Mouse (Mus musculus): ENCODE results near the gene Gse1.

Gse1 gene

DNA sequence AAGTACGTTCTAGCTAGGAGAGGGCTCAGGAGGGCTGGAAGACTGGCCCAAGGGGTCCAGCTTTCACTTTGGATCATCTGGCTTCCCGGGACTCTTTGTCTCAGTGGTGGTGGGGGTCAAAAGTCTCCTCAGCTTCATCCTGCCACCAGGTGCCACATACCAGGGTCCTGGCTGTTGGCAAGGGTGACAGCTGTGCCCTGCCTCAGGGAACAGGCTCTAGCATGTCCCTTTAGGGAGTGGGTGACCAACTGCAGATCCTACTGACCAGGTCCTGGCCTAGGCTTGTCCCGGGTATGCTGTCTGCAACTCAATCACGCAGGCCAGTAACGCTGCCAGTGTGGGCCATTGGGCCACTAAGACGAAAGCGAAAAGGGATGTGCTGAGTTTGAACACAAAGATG is 15.7 kb upstream of the Gse1 start:
- DNase-seq (ENCODE audit: low read depth, low spot score), result no peak

DNA sequence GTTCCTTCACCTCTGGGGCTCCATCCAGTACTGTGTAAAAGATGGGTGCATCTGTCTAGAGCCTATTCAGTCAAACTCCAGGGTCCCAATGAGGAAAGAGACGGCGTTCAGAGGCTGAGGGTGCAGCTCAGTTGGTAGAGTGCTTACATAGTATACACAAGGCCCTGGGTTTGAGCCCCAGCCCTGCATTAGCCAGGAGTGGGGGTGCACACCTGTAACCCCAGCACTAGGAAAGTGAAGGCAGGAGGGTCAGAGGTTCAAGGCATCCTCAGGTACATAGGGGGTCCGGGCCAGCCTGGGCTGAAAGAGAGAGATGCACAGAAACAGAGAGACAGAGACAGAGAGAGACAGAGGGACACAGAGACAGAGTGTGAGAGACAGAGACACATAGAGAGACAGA is 15.0 kb upstream of the Gse1 start:
- no peak for DNase-seq (ENCODE audit: low read depth, low spot score)

DNA sequence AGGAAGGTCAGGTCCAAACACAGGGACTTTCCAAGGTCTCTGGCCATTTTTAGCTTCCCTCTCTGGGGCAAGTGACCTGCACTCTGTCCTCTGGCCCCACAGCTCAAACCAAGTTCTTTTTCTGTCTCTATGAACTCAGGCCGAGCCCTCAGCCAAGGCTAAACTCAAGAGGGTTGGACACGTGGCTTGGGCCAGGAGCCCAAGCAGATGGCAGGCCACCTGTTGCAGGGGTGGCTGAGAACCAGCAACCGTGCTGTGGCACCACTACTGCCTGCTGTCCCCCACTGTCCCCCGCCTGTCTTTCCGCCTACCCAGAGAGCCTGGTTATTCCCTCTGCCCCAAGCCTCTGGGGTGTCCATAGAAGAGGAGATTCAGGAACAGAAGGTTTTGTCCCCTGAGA is 14.3 kb upstream of the Gse1 start:
- no peak for DNase-seq (ENCODE audit: low read depth, low spot score)

DNA sequence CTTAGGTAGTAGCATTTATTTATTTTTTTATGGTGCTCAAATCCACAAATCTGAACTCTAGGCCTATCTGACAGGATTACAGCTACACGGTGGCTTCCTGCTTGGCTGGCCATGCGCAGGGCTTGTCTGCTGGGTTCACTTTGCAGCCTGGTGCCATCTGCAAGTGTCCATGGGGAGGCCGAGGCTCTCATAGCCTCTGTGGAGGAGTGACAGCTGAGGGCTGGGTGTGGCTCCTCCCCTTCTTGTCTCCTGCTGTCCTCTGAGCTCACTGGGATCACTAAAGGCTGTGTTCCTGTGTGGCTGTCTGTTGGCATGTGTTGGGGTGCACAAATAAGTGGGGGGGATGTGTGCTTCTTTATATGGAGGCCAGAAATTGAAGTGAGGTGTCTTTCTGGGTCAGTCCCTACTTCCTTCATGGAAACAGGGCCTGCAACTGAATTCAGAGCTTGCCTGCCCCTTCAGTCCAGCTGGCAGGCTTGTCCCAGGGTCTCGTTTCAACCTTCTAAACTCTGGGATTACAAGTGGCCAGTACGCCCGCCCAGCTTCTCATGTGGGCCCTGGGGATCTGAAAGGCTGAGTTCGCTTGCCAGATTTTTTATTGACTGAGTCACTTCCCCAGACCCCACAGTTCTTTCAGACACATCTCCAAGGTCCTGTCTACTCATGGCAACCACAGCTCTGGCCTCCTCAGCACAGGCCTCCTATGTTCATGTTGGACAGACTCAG is 12.7 kb upstream of the Gse1 start:
- DNase-seq (ENCODE audit: low read depth, low spot score), result no peak

DNA sequence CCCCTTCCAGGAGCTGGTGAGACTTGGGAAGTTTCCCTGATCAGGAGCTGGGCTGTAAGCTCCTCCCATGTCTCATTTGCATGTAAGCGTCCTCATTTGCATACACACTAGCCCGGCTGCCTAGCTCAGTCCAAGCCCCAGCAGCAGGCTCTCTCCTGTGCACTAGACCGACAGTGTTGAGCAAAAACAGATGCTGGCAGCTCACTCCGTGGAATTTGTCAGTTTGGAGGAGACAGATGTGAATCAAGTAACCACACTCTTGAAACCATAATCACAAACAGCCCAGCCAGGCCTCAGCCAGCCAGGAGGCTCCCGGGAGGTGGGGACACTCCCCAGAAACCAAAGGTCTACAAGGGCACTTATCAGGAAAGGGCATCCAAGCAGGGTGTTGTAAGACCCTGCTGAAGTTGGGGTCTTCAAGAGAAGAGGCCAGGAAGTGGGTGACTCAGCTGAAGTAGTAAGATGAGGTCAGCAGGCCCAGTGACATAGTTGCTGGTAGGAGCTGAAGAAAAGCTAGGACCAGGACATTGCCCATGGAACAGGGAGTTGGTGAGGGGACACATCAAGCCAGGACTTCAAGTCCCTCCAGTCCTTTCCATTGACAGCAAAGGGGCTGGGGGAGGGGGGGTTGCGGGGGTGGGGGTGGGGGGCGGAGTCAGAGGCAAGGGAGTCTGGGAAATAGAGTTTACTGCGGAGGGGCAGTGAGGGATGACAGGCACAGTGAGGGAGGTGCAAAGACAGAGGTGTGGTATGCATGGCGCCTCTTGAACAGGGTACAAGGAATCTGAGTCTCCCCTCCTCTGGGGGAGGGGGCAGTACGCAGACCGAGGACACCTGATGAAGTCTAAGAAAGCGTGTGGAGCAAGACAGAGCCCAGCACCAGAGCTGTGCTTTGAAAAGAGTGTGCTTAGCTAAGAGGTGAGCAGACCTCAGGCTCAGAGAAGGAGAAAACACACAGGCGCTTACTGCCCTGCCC is 11.1 kb upstream of the Gse1 start:
- DNase-seq (ENCODE audit: low read depth, low spot score), result no peak

DNA sequence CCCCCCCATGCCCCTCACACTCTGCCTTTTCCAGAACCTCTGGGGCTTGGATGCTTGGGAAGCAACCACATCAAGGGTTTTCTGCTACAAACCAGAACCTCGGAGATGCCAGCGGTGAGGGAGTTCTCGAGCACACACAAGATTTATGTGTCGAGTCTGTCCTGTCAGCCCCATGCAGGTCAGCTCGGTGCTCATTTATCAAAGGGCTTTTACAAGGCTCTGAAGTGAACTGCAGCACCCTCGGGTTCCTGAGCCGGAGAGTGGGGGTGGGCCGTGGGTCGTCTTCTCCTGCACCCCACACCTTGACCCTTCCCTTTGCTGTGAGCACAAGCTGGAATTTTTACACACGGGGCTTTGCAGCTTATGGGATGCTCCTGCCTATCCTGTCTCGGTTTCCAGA is 5.7 kb upstream of the Gse1 start:
- no peak for DNase-seq (ENCODE audit: low read depth, low spot score)

DNA sequence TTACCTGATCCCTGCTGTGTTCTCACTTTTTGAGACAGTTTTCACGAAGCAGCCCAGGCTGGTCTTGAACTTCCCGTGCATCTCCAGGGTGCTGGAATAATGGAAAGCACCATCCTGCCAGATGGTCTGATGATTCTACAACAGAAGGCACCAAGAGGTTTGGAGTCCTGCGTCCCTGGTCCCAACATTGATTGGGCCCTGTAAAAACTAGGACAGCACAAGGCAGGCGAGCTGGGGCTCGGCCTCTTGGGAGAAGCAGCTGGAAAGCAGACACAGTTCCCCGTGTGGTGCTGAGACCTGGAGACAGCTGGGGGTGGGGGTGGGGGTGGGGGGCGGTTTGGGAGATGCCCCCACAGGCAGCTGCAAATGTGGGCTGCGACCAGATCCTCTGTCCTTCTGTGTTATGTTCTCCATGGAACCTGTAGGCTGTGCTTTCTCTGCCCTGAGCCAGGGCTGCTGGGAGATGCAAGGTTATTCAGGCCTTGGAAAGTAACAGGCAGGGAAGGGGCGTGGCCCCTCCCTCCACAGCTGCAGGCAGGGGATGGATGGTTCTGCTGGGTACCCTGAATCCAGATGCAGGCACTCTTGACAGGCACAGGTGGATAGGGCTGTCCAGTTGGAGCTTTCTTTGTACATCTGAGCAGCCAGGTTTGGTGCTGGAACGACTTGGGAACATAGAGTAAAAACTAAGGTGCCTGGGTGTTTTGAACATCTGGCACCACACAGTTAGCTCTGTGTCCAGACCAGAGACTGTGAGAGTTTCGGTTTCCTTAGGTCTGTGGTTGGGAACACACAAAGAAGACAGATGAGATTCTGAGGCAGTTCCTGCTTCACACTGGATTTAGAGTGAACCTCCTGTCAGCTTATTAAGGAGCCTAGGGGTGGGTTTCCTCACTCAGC is 3.5 kb upstream of the Gse1 start:
- DNase-seq (ENCODE audit: low read depth, low spot score), result no peak

DNA sequence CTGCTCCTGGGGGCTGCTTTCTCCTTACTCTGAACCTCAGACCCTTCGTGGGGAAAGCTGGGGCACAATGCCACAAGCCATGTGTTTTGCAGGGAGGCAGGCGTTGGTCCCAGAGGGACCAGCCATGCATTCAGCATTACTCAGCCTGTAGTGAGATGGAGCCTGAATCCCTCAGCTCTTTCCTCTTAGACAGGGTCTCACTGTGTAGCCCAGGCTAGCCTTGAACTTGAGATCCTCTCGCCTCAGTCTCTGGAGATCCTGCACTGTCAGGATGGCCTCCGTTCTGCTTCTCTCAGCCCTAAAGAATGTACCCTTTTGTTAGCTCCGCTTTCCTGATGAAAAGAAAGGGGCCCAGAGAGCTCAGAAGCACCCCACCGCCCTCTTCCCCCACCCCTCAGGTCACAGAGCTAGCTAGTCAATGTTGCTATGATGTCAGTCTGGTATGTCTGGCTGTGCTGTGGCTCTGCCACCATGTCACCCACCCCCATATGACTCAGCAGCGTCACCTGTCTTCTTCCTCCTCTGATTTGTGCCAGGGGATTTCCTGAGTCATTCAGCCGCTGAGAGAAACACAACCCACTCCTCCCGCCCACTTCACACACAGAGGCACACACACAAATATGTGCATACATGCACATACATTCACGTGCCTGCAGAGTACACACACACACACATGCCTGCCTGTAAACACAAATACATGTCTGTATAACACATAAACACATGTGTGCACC is 2.7 kb upstream of the Gse1 start:
- peak; percentile 84 for DNase-seq (ENCODE audit: low read depth, low spot score)

DNA sequence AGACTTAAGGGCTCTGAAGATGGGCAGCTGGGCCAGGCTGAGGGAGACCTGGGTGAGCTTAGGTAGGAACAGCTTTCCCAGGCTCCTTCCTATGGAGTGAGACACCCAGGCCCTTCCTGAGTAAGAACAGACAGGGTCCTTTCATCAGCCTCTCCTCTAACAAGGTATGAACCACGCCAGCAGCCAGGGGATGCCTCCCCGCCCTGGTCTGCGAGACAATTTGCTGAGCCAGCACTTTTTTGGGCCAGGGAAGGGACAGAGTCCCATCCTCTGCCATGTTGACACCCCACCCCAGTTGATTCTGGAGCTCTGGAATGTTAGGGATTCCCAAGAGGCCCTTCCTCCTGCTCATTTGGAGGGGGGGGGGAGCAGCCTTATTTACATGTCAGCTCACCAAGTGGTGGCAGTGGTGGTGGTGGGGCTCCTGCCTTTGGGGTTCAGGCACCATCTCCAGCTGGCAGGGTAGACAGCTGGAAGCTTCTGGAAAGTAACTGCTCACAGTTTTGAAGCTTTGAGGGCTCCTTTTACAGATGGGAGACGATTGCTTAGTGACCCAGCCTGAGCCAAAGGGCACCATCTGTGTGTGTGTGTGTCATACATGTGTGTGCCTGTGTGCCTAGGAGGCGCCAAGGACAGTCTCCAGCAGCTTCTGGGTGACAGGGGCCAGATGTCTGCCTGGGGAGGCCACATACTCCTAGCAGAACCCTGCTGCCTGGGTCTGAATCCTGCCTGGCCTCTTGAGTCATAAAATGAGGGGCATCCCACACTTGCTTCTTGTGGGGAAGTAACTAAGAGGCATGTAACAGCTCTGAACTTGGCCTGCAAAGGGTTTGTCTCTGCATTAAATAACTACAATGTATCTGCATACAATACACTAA is 1.3 kb upstream of the Gse1 start:
- DNase-seq (ENCODE audit: low read depth, low spot score), result no peak

DNA sequence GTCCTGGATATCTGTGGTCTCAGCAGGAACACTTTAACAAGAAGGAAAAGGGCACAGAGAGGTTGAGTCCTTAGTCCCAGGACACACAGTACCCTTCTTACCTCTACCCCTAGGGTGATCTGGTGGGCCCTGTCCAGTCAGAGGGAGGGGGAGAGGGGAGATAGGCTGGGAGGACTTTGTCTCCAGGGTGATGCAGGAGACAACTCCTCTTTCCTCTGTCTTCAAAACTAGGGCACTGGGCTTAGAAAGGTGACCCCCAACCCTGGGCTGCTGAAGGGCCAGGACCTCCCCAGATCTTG is 729 bp upstream of the Gse1 start:
- DNase-seq (ENCODE audit: low read depth, low spot score), result no peak

DNA sequence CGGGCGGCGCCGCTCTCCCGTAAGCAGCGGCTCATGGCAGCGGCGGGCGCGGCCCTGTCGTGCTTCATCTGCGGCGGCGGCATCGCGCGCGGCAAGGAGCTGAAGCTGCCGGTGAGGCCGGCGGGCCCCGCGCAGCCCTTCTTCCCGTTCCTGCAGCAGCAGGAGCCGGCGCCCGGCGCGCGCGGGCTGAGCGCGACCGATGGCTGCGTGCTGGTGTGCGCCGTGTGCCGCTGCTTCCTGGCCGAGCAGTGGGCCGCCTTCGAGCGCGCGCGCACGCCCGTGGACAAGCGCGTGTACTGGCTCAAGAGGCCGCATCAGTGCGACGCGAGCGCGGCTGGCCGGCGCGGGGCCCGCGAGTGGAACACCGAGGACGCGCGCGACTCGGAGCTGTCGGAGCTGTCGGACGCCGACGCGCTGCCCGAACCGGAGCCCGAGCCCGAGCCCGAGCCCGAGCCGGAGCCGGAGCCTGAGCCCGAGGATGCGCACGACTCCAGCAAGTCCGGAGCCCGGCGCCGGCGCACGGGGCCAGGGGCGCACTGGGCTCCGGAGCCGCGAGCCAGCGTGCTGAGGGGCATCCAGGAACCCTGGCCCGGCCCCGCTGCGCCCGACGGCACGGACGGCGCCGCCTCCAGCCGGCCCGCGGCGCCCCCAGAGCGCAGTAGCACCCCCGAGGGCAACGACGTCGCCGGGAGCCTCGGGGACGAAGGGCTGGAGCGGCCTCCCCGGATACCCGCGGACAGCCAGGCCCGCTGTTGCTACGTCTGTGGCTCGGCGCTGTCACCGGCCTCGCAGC is 721 bp downstream of the Gse1 start:
- no peak for DNase-seq (ENCODE audit: low read depth, low spot score)

DNA sequence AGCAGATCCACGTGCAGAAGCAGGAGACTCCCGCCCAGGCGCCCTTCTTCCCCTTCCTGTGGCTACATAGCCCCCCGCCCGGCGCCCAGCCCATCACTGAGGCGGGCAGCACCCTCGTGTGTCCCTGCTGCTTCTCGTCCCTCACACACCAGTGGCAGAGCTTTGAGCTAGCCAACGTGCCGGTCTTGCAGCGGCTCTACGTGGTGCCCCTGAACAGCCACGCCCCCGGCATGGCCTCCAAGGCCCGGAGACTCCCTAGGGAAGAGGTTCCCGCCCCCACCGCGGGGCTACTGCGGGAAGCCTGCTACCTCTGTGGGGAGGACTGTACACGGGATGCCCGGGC is 1.3 kb downstream of the Gse1 start:
- no peak for DNase-seq (ENCODE audit: low read depth, low spot score)

DNA sequence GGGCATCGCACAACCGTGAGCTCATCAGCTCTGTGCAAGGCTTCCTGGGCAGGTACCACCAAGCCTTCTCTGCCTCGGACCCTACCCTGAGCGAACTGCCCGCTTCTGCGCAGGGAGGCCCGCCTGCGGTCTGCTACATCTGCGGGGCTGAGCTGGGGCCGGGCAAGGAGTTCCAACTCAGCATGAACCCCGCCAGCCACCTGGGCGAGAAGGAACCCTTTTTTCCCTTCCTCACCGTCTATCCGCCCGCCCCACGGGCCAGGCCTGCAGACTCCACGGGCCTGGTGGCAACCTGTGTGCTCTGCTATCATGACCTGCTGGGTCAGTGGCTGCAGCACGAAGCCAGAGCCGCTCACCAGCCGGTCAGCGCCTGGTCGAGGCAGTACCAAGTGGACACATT is 1.8 kb downstream of the Gse1 start:
- no peak for DNase-seq (ENCODE audit: low read depth, low spot score)

DNA sequence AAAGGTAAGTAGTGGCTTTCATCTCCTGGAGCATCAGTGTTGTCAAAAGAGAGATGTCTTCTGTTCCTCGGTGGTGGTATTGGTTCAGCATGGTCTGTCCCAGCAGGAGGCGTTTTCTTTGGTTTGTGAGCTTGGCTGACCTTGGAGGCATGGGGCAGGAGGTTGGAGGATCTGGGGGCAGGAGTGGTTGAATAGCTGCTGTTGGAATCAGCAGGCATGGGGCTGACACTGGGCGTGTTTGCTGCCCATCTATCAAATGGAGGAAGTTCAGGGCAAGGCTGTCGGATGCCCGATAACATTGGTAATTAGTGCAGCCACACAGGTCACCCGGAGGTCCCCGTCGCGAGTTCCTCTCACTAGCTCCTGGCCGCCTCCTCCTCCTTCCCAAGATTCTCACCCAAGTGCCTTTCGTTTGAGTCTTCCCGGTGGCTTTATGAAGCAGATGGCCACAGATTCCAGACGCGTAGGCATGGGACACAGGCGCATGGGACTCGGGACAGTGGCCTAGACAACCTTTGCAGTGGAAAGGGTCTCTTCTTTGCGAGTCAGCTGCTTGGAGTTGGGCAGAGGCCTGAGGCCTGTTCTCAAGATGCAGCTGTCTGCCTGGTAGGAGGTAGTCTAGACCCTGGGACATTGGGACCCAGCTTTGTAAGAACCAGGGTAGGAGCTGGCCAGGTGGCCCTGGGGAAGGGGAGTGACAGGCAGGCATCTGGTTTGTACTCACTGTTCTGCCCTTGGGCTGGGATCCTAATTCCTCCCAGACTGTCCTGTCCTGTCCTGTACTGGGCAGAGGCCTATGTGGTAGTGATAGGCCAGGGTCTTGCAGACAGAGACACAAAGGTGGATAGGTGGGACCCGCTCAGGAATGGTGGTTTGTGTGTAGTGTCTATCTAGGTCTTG is 2.7 kb downstream of the Gse1 start:
- no peak for DNase-seq (ENCODE audit: low read depth, low spot score)

DNA sequence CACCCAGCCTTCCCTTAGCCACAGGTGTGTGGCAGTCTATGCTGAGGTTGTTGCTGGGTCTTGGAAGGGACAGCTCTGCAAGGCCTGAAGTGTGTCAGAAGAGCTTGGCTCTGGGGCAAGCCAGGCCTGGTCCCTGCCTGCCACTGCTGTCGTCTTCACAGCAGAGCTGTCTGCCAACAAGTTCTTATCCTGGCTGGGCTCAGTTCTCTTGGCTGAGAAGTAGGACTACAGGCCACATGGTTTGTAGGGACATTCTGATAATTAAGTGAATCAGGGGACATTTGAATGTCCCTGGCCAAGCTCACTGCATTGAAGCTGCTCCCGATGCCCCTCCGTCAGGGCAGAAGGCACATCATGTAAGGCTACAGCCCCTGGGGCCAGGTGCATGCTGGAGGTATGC is 3.6 kb downstream of the Gse1 start:
- DNase-seq (ENCODE audit: low read depth, low spot score), result no peak

DNA sequence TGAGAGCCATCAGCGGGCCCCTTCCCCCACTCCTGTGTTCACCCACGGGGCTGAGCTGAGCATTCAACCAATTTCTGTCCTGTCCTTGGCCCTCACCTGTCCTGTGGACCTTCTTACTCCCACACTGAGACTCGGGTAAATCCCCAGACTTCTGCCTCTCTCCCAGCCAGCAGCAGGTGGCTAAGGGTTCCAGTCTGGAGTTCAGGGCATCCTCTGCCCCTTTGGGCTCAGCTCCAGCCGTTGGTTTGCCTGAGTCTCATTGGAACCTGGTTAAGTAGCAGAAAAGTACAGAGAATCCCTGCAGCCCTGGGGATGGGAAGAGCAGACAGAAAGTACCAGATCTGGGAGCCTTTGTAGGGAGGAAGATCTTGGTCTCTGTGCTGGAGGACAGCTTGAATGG is 4.1 kb downstream of the Gse1 start:
- DNase-seq (ENCODE audit: low read depth, low spot score), result no peak

DNA sequence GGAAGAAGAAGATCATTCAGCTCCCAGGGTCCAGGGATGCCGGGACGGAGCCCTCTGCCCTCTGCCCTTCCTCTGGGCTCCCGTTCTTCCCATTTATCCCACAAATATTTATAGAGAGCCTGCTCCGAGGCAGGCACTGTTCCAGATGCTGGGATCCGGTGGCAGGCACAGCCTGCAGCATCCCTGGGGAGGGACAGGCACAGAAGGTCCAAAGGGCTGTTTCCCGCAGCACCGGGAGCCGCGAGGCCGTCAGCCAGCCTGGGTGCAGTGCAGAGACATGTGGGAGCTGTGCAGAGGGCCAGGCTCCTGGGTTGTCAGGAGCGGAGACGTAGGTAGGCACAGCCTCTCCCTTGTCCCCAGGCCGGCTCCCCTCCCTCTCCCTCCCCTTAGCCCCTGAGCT is 4.7 kb downstream of the Gse1 start:
- no peak for DNase-seq (ENCODE audit: low read depth, low spot score)

DNA sequence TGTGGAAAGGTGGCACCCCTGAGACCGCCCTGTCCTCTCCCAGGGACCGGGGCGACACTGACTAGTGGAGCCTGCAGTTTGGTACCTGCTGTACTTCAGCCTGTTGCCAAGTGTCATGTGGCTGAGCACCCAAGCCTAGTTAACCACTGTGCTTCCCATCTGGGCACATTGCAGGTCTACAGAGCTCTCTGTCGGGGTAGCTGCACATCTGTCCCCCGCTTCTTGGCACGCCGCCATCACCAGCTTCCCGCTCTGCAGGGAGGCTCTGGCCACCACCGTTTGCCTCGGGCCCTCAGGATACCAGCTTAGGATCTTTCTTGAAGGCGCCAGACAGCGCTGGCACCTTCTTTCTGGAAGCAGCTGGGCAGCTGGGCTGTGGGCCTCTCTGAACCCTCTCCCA is 6.2 kb downstream of the Gse1 start:
- DNase-seq (ENCODE audit: low read depth, low spot score), result no peak

DNA sequence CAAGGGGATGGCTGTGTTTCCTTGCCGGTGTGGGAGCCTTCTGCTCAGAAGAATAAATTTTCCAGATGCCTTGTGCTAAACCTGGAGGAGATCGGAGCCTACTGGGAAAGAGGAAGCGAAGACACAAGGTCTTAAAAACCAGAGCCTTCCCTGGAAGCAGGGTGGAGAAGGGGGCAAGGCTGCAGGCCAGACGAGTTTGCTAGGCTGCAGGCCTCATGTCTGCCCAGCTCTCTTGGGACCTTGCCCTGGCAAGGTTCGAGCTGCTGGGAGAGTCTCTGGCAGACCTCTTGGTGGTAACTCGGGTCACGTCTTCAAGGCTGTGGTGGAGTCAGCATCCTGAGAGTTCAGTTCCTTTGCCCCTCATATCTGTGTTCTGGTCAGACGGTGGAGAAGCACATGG is 6.6 kb downstream of the Gse1 start:
- no peak for DNase-seq (ENCODE audit: low read depth, low spot score)

All from telencephalon, adult 2 months (tissue).